Mouse (Mus musculus) MEL (cell line): ENCODE measurements at regions not wholly inside any gene's neighbourhood (a gene's known extent, or its start where the extent isn't known, plus 50 kb on each side); places are given as distances from the start of the nearest gene placed in this dataset.

Experiments used
- BHLHE40 ChIP-seq: IDR thresholded peaks from 2 replicates; pipeline ENCODE4 v1.6.1; 2012; ENCODE audit warnings: low read depth, mild to moderate bottlenecking, inconsistent platforms, low read length, improper control_type of control experiment, borderline replicate concordance
- EP300 ChIP-seq, 2 experiments: IDR thresholded peaks; 2 replicates each; pipeline ENCODE4 v1.6.1; 2011; ENCODE audit warnings: improper control_type of control experiment in 2 of 2, low read length in 2 of 2, low read depth in 1 of 2, mild to moderate bottlenecking in 1 of 2
- ETS1 ChIP-seq: IDR thresholded peaks from 2 replicates; pipeline ENCODE4 v1.6.1; 2012; ENCODE audit warnings: low read depth, mild to moderate bottlenecking, inconsistent platforms, low read length, improper control_type of control experiment, moderate library complexity
- GATA1 ChIP-seq: IDR thresholded peaks from 2 replicates; pipeline ENCODE4 v1.6.1; 2011; ENCODE audit warnings: low read depth, low read length, improper control_type of control experiment
- HCFC1 ChIP-seq: IDR thresholded peaks from 2 replicates; pipeline ENCODE4 v1.6.1; 2012; ENCODE audit warnings: low read depth, mild to moderate bottlenecking, inconsistent platforms, low read length, improper control_type of control experiment, moderate library complexity
- JUND ChIP-seq: IDR thresholded peaks from 2 replicates; pipeline ENCODE4 v1.6.1; 2011; ENCODE audit warnings: low read depth, mild to moderate bottlenecking, improper control_type of control experiment, low read length
- POLR2AphosphoS2 ChIP-seq: IDR thresholded peaks from 2 replicates; pipeline ENCODE4 v1.6.1; 2011; ENCODE audit warnings: low read length, improper control_type of control experiment
- POLR2AphosphoS5 ChIP-seq: IDR thresholded peaks from 2 replicates; pipeline ENCODE4 v1.6.1; 2012; ENCODE audit warnings: low read depth, borderline replicate concordance, mild to moderate bottlenecking, inconsistent platforms, low read length, moderate library complexity, mixed read lengths
- RCOR1 ChIP-seq: IDR thresholded peaks from 2 replicates; pipeline ENCODE4 v1.6.1; 2012; ENCODE audit warnings: low read depth, mild to moderate bottlenecking, inconsistent platforms, low read length, improper control_type of control experiment
- TAL1 ChIP-seq: IDR thresholded peaks from 2 replicates; pipeline ENCODE4 v1.6.1; 2012; ENCODE audit warnings: mild to moderate bottlenecking, inconsistent platforms, low read length, moderate library complexity, mixed read lengths
- ZKSCAN1 ChIP-seq: IDR thresholded peaks from 2 replicates; pipeline ENCODE4 v1.6.1; 2012; ENCODE audit warnings: low read depth, mild to moderate bottlenecking, inconsistent platforms, low read length, improper control_type of control experiment, moderate library complexity

GRCm38 (mm10) chr17:61291129-61291528, 1590.0 kb downstream of the Efna5 start:
- TF ChIP-seq ETS1 (no peak), POLR2AphosphoS2 (no peak), JUND (no peak), EP300 (IDR thresholded peaks at IDR 0.05; ENCODE audit: low read depth in 1 of 2, low read length in 2 of 2) (no peak), TAL1 (no peak), BHLHE40 (no peak), POLR2AphosphoS5 (no peak), GATA1 (no peak), ZKSCAN1 (no peak), RCOR1 (no peak), HCFC1 (no peak)
